Mouse (Mus musculus): ENCODE measurements at regions not wholly inside any gene's neighbourhood (a gene's known extent, or its start where the extent isn't known, plus 50 kb on each side); places are given as distances from the start of the nearest gene placed in this dataset.

DNA sequence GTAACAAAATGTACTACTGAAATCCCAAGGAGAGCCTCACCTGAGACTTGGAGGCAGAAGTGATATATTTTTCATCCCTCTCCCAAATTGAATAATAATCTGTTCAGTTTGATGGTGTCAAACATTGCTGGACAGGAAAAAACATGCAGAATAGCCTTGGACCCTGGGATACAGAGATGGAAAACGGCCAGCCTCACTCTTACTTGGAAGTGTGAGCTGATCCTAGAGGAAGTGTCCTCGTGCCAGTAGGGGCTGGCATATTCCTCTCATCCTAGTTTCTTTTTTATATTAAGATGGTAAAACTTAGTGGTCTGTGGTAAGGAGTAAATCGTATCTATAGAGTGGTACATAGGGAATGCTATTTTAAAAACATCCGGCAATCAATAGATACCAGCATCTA lies 107.6 kb upstream of the Mpdz start:
- TF ChIP-seq POLR2A (IDR thresholded peaks at IDR 0.05; ENCODE audit: insufficient read depth, low read depth, low read length): no peak
- no peak for TF ChIP-seq CTCF (IDR thresholded peaks at IDR 0.05; ENCODE audit: insufficient read depth, low read depth, low read length)

All from olfactory bulb, adult 2 months (tissue).